Mouse (Mus musculus) embryonic facial prominence, embryonic 15.5 days (tissue): ENCODE data around the gene Stfa2l1. TPM values are rescaled to one million over a fixed set of nuclear protein-coding genes. Genes with fewer than 3 reads are reported as not detected.
"Not testable (repeated sequence)": the region's sequence is repeated elsewhere in the genome, so short reads cannot be mapped to it uniquely, and the experiment has no call there.

Experiments
- ATAC-seq: fragments of 200-750 bp; cut with Nextera tagmentation; 2 replicates; pipeline ENCODE4 v1.8.0; 2017; ENCODE audit warnings: low read depth, moderate TSS enrichment; ENCODE audit not compliant: insufficient number of reproducible peaks, low FRiP score, low TSS enrichment
- H3K27ac ChIP-seq: fragments of 300-500 bp; sonication (generic); replicated peaks from 2 replicates; pipeline ENCODE4 v1.5.1; 2015; ENCODE audit warnings: mild to moderate bottlenecking, inconsistent platforms
- H3K27me3 ChIP-seq: fragments of 300-500 bp; sonication (generic); 2 replicates; pipeline ENCODE4 v1.6.1; 2015; ENCODE audit warnings: inconsistent platforms
- H3K36me3 ChIP-seq: fragments of 300-500 bp; sonication (generic); 2 replicates; pipeline ENCODE4 v1.6.1; 2015; ENCODE audit warnings: mild to moderate bottlenecking, inconsistent platforms
- H3K4me1 ChIP-seq: fragments of 300-500 bp; sonication (generic); 2 replicates; pipeline ENCODE4 v1.6.1; 2015; ENCODE audit warnings: inconsistent platforms
- H3K4me2 ChIP-seq: fragments of 300-500 bp; sonication (generic); replicated peaks from 2 replicates; pipeline ENCODE4 v1.6.1; 2015; ENCODE audit warnings: mild to moderate bottlenecking, inconsistent platforms
- H3K4me3 ChIP-seq: fragments of 300-500 bp; sonication (generic); replicated peaks from 2 replicates; pipeline ENCODE4 v1.5.1; 2015; ENCODE audit warnings: mild to moderate bottlenecking, inconsistent platforms
- H3K9ac ChIP-seq: fragments of 300-500 bp; sonication (generic); 2 replicates; pipeline ENCODE4 v1.6.1; 2015; ENCODE audit warnings: inconsistent platforms
- H3K9me3 ChIP-seq: fragments of 300-500 bp; sonication (generic); replicated peaks from 2 replicates; pipeline ENCODE4 v1.6.1; 2016; ENCODE audit warnings: inconsistent platforms
- WGBS: fragments of 180-500 bp; shearing (Covaris S2); methylation state at CpG from one replicate; pipeline ENCODE4 v1.1.7; 2015; 5-methylcytosine and 5-hydroxymethylcytosine counted together
- polyA plus RNA-seq: library from polyadenylated mRNA; unstranded; fragments of >200 nt; fragmentation: Nextera tagmentation; extraction: Ambion mirVana; gene quantifications from 2 replicates; pipeline ENCODE4 v1.2.1, GENCODE M21; 2015

Stfa2l1 gene
- polyA plus RNA-seq: 1.9 and 2.2 TPM in 2 replicates

- Histone ChIP-seq H3K4me1 (no peaks in the 10 kb centered on the region), H3K9ac (no peak within 1 kb of the TSS), H3K27me3 (no peaks in the 10 kb centered on the region), H3K9me3 (no peaks in the 10 kb centered on the region), H3K4me2 (no peak within 1 kb of the TSS), H3K4me3 (no peak within 1 kb of the TSS), H3K27ac (no peak within 1 kb of the TSS), H3K36me3 (no peaks in the 10 kb centered on the region)
- no peak for ATAC-seq
Observed at GRCm38 (mm10) chr16:36156402-36156975, at the start of gene Stfa2l1. Stfa2l1 (plus strand) TSS chr16:36156811.

DNA sequence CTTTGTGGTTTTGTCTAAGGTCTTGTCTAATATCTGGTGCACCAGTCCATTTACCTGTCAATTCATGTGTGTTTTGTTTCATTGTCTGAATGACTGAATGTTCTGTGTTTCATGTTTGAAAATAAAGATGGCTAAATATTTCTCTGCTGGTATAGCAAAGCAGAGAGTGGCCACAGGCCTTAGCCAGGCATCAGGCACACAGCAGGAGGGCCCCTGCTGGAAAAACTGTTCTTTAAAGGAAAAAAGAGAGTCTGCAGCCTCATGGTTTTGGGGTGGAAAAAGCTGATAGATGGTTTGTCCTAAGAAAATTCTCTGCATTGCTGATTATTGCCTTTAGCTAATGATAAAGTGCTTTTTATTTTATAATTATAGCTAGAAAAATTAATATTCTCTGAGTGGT lies 45.1 kb upstream of the Stfa2l1 start:
- H3K4me1 ChIP-seq, H3K4me3 ChIP-seq, H3K36me3 ChIP-seq, H3K27ac ChIP-seq, H3K4me2 ChIP-seq, H3K9me3 ChIP-seq, H3K27me3 ChIP-seq, ATAC-seq, H3K9ac ChIP-seq: not testable (repeated sequence)

DNA sequence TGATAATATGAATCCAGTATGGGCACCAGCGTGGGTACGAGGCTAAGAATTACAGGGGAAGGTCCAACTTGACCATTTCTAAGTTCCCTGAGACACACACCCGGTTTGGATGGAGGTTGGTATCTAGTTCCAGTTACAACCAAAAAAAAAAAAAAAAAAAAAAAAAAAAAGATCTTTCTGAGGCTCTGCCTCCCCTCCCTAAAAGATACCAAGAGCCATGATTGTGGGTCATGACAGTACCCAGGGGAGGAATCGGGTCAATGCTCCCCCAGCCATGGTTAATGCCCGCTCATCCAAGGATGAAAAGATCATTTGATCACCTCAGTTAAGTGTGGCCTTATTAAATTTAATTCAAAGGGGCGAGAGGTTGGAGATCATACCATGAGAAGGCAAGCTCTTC lies 40.9 kb upstream of the Stfa2l1 start:
- H3K4me3 ChIP-seq, H3K36me3 ChIP-seq, H3K4me1 ChIP-seq, ATAC-seq, H3K27ac ChIP-seq, H3K9me3 ChIP-seq, H3K9ac ChIP-seq, H3K4me2 ChIP-seq, H3K27me3 ChIP-seq: not testable (repeated sequence)
- WGBS: 91% methylated on average over 6 of the region's 6 CpGs

DNA sequence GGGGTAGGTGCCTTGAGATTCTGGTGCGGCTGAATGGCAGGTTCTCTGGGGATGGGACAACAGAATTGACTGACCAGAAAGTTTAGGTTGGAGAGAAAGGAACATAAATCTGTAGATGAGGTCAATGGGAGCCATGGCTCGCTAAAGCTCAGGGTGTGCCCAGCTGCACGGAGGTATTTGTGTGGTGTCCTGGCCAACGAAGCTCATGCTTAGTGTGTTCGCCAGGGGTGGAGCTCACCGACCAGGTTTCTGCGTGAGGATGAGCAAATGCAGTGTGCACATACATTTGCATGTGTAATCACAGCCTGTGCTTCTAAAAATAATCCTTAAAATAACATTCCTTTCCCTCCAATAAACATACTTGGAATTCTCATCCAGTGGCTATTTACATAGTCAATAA lies 28.5 kb upstream of the Stfa2l1 start:
- H3K36me3 ChIP-seq: no peaks in the 10 kb centered on the region
- 84% methylated on average over 7 of the region's 7 CpGs for WGBS
- H3K9ac ChIP-seq: no peak overlapping the region
- H3K4me3 ChIP-seq: no peak overlapping the region
- no peak for ATAC-seq
- H3K4me1 ChIP-seq: no peaks in the 10 kb centered on the region
- no peaks in the 10 kb centered on the region for H3K9me3 ChIP-seq
- no peak overlapping the region for H3K27ac ChIP-seq
- H3K4me2 ChIP-seq: no peak overlapping the region
- no peaks in the 10 kb centered on the region for H3K27me3 ChIP-seq

DNA sequence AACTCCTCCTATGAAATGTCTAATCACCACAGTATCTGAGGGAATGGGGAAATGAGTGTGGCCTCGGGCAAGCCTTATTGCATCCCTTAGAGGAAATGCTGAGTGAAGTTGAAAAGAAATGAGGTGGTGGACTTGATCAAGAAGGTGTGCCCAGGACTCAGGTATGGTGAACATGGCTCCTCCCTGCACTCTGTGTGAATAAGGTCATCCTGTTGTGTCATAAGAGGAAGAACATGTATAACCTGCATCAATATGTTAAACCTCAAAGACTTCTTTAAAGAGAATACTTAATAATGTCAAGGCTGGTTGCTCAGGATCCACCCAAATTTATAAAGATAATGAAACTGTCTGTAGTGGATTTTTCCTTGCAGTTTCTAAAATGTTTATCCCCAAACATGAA lies 25.5 kb upstream of the Stfa2l1 start, which contains the start of gene Csta1:
Gene Csta1 (minus strand): TSS at position 101 of the 400 bp plus-strand sequence.
- Histone ChIP-seq H3K27ac (peak within 1 kb of the TSS; percentile 39), H3K4me2 (no peak within 1 kb of the TSS), H3K36me3 (no peaks in the 10 kb centered on the region), H3K9me3 (no peaks in the 10 kb centered on the region), H3K27me3 (no peaks in the 10 kb centered on the region), H3K4me1 (no peaks in the 10 kb centered on the region), H3K9ac (no peak within 1 kb of the TSS), H3K4me3 (no peak within 1 kb of the TSS)
- WGBS: 54% methylated on average over 1 of the region's 1 CpGs
- no peak for ATAC-seq

DNA sequence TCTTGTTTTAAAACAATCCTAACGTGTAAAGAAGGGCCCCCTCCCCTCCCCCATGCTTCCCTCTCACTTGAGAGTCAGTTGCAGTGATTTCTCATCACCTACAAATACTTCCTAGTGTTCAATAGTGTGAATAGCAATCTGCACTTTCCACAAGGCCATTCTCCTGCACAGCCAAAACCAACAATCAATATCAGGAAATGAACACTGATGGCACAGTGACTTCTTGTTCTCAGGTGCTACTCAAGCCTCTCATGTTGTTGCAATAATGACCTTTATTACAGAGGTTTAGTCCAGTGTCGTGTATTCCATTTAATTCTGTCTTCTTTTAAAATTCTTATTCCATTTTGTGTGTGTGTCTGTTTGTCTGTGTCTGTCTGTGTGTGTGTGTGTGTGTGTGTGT lies 18.4 kb upstream of the Stfa2l1 start:
- Histone ChIP-seq H3K27me3 (no peaks in the 10 kb centered on the region), H3K4me1 (no peaks in the 10 kb centered on the region), H3K27ac (no peak overlapping the region), H3K36me3 (no peaks in the 10 kb centered on the region), H3K9ac (no peak overlapping the region), H3K4me3 (no peak overlapping the region), H3K9me3 (no peaks in the 10 kb centered on the region), H3K4me2 (no peak overlapping the region)
- WGBS: 76% methylated on average over 2 of the region's 2 CpGs
- ATAC-seq: no peak

GRCm38 (mm10) chr16:36167841-36168240 lies 11.2 kb downstream of the Stfa2l1 start:
- H3K27me3 ChIP-seq, H3K9ac ChIP-seq, ATAC-seq, H3K4me2 ChIP-seq, H3K36me3 ChIP-seq, H3K9me3 ChIP-seq, H3K27ac ChIP-seq, H3K4me1 ChIP-seq, H3K4me3 ChIP-seq: not testable (repeated sequence)
- 76% methylated on average over 9 of the region's 10 CpGs for WGBS

DNA sequence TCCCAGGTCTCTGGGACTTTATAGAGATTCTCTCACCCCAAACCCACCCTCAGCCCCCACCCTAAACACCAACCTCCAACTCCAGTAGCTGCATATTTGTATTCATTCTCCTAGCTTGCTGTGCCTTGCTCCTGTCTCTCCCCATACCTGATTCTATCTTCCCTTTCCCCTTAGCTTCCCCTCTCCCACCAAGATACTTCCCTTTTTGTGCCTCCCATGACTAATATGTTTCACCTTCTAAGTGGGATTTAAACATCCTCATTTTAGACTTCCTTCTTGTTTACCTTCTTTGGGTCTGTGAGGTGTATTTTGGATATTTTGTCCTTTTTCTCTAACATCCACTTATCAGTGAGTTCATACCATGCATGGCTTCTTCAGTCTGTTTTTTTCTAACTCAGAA lies 19.5 kb downstream of the Stfa2l1 start:
- H3K9ac ChIP-seq: no peak overlapping the region
- no peaks in the 10 kb centered on the region for H3K27me3 ChIP-seq
- H3K4me1 ChIP-seq: no peaks in the 10 kb centered on the region
- ATAC-seq: no peak
- H3K36me3 ChIP-seq: no peaks in the 10 kb centered on the region
- no peak overlapping the region for H3K27ac ChIP-seq
- no peak overlapping the region for H3K4me2 ChIP-seq
- H3K4me3 ChIP-seq: no peak overlapping the region
- H3K9me3 ChIP-seq: no peaks in the 10 kb centered on the region

DNA sequence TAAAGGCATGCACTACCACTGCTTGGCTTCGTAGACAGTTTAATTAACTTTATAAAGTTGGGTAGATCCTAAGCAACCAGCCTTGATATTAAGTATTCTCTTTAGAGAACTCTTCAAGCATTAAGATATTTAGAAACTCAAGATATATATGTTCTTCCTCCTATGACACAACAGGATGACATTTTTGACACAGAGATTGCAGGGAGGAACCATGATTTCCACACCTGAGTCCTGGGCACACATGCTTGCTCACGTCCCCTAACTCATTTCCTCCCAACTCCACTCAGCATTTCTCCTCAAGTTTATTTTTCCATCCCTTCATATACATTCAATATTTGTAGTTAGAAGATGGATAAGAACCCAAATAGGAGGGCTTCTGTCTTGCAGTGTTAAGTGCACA lies 23.3 kb downstream of the Stfa2l1 start:
- Histone ChIP-seq H3K4me1 (no peaks in the 10 kb centered on the region), H3K9me3 (no peaks in the 10 kb centered on the region), H3K4me2 (no peak overlapping the region), H3K27ac (no peak overlapping the region), H3K36me3 (no peaks in the 10 kb centered on the region), H3K9ac (no peak overlapping the region), H3K4me3 (no peak overlapping the region), H3K27me3 (no peaks in the 10 kb centered on the region)
- 77% methylated on average over 2 of the region's 2 CpGs for WGBS
- no peak for ATAC-seq

- not testable (repeated sequence) for H3K27ac ChIP-seq
- 72% methylated on average over 4 of the region's 4 CpGs for WGBS
Observed at GRCm38 (mm10) chr16:36183912-36184311, 27.3 kb downstream of the Stfa2l1 start, which contains the start of gene Gm5483. Gm5483 (plus strand) TSS chr16:36184212.

DNA sequence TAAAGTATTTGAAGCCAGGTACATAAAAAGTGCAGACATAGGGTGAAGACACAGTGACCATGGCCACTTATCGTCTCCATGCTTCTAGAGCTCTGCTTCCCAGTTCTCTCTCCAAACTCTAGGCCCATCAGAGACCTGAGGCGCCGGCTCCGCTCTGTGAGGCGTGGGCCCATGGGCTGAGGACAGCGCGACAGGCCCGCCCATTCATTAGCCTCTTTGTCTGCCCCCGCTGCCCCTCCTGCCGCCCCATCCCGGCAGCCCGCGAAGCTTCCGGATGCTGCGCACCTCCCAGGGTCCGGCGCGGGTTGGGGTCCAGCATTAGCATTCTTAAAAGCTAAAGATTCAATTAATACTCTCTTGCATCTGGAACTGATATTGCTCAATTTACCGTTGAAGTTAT lies 42.6 kb downstream of the Stfa2l1 start:
- Histone ChIP-seq H3K4me1 (no peaks in the 10 kb centered on the region), H3K36me3 (no peaks in the 10 kb centered on the region), H3K9ac (no peak overlapping the region), H3K27me3 (no peaks in the 10 kb centered on the region), H3K9me3 (no peaks in the 10 kb centered on the region), H3K4me3 (no peak overlapping the region), H3K27ac (no peak overlapping the region), H3K4me2 (no peak overlapping the region)
- WGBS: 48% methylated on average over 19 of the region's 19 CpGs
- ATAC-seq: no peak

More at GRCm38 (mm10) chr16:36183912-36184311, 27.3 kb downstream of the Stfa2l1 start, which contains the start of gene Gm5483:
- H3K27me3 ChIP-seq, ATAC-seq, H3K9ac ChIP-seq, H3K36me3 ChIP-seq, H3K4me1 ChIP-seq, H3K4me3 ChIP-seq, H3K4me2 ChIP-seq, H3K9me3 ChIP-seq: not testable (repeated sequence)

DNA sequence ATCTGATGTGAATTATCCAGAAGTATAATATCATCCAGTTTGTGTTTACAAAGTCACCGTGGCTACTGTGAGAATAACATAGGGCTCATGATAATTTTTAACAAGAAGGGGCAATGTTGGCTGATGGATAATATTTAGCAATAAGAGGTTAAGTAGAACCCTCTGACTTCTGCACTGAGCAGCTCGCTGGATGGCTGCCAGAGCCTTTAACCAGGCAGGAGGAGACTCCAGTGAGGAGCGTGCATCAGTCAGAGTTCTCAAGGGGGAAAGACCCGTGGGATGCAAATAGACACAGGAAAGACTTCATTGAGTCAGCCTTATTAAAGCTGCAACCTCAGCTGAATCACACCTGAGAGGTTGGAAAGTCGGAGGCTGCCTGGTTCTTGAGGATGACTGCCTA lies 47.2 kb downstream of the Stfa2l1 start:
- no peak overlapping the region for H3K4me3 ChIP-seq
- ATAC-seq: no peak
- no peaks in the 10 kb centered on the region for H3K27me3 ChIP-seq
- no peaks in the 10 kb centered on the region for H3K9me3 ChIP-seq
- H3K4me2 ChIP-seq: no peak overlapping the region
- H3K36me3 ChIP-seq: no peaks in the 10 kb centered on the region
- no peak overlapping the region for H3K27ac ChIP-seq
- no peak overlapping the region for H3K9ac ChIP-seq
- H3K4me1 ChIP-seq: no peaks in the 10 kb centered on the region
- WGBS: 63% methylated on average over 5 of the region's 5 CpGs
